Mouse (Mus musculus): ENCODE measurements around the gene Stx6.

The Stx6 gene

GRCm38 (mm10) chr1:155233931-155234607, 75.6 kb downstream of the Stx6 start:
- peak; percentile 56 for DNase-seq (ENCODE audit: low spot score)

- no peak for DNase-seq (ENCODE audit: low spot score)
Measured at GRCm38 (mm10) chr1:155235641-155236040, 77.1 kb downstream of the Stx6 start.

- no peak for DNase-seq (ENCODE audit: low spot score)
Measured at GRCm38 (mm10) chr1:155236306-155237024, 78.0 kb downstream of the Stx6 start.

GRCm38 (mm10) chr1:155237390-155237789, 78.9 kb downstream of the Stx6 start:
- DNase-seq (ENCODE audit: low spot score) = no peak

GRCm38 (mm10) chr1:155238126-155238525, 79.6 kb downstream of the Stx6 start:
- no peak for DNase-seq (ENCODE audit: low spot score)

- no peak for DNase-seq (ENCODE audit: low spot score)
Measured at GRCm38 (mm10) chr1:155239169-155239568, 80.7 kb downstream of the Stx6 start.

GRCm38 (mm10) chr1:155239962-155240717, 81.6 kb downstream of the Stx6 start:
- no peak for DNase-seq (ENCODE audit: low spot score)

- no peak for DNase-seq (ENCODE audit: low spot score)
Measured at GRCm38 (mm10) chr1:155241701-155242487, 83.4 kb downstream of the Stx6 start.

GRCm38 (mm10) chr1:155242488-155242745, 83.9 kb downstream of the Stx6 start:
- DNase-seq (ENCODE audit: low spot score) = no peak

GRCm38 (mm10) chr1:155243797-155244770, 85.6 kb downstream of the Stx6 start, which contains the start of gene BC034090:
Gene BC034090 (minus strand): TSS chr1:155244444.
- DNase-seq (ENCODE audit: low spot score) = peak; percentile 57

GRCm38 (mm10) chr1:155244771-155245211, 86.3 kb downstream of the Stx6 start:
- no peak for DNase-seq (ENCODE audit: low spot score)

- no peak for DNase-seq (ENCODE audit: low spot score)
Measured at GRCm38 (mm10) chr1:155245516-155245915, 87.0 kb downstream of the Stx6 start.

GRCm38 (mm10) chr1:155247441-155247840, 88.9 kb downstream of the Stx6 start:
- DNase-seq (ENCODE audit: low spot score) = no peak

- DNase-seq (ENCODE audit: low spot score) = no peak
Measured at GRCm38 (mm10) chr1:155248041-155248440, 89.5 kb downstream of the Stx6 start.

GRCm38 (mm10) chr1:155249896-155250295, 91.4 kb downstream of the Stx6 start:
- DNase-seq (ENCODE audit: low spot score) = no peak

- DNase-seq (ENCODE audit: low spot score) = no peak
Measured at GRCm38 (mm10) chr1:155250531-155251135, 92.1 kb downstream of the Stx6 start.

- DNase-seq (ENCODE audit: low spot score) = no peak
Measured at GRCm38 (mm10) chr1:155251596-155251995, 93.1 kb downstream of the Stx6 start.

GRCm38 (mm10) chr1:155252631-155253121, 94.2 kb downstream of the Stx6 start:
- DNase-seq (ENCODE audit: low spot score) = no peak

- no peak for DNase-seq (ENCODE audit: low spot score)
Measured at GRCm38 (mm10) chr1:155253126-155253525, 94.6 kb downstream of the Stx6 start.

GRCm38 (mm10) chr1:155254309-155254708, 95.8 kb downstream of the Stx6 start:
- no peak for DNase-seq (ENCODE audit: low spot score)
